Mouse (Mus musculus): Measurements from ENCODE around the gene Rbms3.

Rbms3 gene

DNA sequence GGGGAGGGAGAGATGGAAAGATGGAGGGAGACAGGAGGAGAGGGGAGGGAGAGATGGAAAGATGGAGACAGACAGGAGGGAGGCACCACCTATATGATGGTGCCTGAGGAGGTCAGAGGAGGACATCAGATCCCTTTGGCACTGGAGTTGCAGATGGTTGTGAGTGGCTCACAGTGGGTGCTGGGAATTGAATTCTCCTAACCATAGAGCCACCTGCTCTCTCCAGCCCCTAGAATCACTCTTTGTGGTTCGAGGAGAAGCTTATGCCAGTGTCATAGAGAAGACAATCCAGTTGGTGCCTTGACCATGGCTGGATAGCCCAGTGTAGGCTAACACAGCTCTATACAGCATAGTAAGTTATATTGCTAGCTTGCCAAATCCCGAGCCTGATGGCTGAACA is 137.8 kb downstream of the Rbms3 start:
- intact Hi-C loops (cut with DNase I), result no loop called here

DNA sequence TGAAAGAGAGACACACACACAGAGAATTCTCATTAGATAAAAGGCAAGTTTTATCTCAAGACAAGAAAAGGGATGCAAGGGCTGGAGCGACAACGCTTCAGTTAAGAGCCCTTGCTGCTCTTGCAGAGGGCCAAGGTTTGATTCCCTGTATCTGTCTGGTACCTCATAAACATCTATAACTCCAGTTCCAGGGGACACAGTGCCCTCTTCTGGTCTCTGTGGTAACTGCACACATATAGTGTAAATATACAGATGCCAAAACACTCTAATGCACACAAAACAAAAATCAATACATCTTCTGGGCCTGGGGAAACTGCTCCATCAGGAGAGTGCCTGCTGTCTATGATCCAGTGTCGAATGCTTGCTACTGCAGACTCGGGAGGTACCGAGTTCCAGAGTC is 145.3 kb downstream of the Rbms3 start:
- intact Hi-C loops (cut with DNase I), result no loop called here

DNA sequence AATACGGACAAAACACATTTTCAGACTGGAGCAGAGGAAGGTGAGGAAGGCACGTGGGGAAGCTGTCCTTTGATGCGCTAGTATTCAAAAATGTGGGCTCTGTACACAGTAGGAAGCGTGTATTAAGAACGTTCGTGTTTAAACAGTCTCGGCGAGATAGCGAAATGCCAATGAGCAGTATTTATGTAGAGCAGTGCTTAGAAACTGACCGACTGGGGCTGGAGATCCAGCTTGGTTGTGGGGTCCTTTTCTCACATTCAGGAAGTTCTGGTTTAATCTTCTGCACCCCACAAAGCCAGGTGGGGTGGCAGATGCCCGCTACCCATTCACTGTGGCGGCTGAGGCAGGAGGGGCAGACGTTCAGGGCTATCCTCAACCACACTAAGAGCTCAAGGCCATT is 153.0 kb downstream of the Rbms3 start:
- intact Hi-C loops (cut with DNase I), result no loop called here

DNA sequence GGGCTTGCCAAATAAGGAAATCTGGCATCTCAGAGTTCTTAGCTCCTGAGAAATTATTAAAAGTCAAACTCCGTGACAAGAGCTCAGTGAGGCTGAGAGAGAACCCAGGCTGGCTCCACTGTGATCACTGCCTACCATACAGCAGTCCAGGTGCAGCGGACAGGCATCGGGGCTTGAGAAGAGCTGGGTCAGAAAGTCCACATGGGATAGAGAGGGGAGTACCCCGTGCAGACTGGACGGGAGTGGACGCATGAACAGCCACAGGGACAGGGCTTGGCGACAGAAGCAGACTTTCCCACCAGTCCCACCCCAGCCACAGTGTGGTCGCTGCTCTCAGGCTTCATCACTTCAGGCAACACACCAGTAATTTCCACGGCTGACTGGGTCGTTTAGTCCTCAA is 176.9 kb downstream of the Rbms3 start:
- intact Hi-C loops (cut with DNase I), result no loop called here

DNA sequence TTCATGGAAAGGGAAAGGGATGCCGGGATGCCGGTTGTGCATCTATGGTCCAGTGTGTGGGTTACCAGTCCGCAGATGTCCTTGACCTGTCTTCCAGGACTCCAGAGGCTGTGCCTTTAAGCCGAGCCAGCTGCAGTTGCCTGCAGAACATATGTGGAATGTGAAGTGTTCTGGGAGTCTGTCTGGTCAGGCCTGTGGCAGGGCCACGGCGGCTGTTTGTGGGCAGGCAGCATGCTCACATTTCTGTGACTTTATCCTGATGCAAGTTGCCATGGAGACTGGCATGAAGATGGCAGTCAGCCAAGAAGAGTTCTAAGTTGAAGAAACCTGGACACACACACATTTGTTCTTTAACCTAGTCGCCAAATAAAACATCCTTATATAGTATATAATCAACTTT is 187.1 kb downstream of the Rbms3 start:
- intact Hi-C loops (cut with DNase I), result no loop called here

DNA sequence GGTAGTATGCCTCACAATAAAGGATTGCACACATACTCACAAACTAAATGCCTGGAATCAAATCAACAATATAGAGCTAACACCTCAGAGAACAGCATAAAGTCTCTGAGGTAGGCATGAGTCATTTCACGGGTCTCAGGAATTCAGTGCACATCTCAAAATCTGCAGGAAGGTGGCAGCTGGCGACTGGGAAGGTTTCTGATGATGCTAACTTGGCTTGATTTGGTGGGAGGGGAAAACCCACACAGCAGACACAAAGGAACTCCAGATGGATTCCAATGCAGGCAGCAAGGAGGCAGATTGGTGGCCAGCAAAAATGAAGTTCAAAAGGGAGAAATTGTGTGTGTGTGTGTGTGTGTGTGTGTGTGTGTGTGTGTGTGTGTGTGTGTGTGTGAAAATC is 193.9 kb downstream of the Rbms3 start:
- intact Hi-C loops (cut with DNase I), result no loop called here

DNA sequence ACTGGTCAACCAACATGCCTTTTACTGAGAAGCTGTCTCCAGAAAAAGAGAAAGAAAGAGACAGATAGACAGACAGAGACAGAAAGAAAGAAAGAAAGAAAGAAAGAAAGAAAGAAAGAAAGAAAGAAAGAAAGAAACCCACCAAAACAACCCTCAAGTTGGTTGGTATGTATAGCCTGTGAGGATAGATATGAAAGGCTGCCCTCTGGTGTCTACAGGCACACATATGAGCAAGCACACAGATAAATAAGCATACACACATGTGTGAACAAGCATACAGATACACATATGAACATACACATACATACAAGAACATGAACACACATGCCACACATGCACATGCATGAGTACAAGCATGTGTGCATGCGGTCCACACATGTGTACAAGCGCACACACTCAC is 199.0 kb downstream of the Rbms3 start:
- intact Hi-C loops (cut with DNase I), result no loop called here

DNA sequence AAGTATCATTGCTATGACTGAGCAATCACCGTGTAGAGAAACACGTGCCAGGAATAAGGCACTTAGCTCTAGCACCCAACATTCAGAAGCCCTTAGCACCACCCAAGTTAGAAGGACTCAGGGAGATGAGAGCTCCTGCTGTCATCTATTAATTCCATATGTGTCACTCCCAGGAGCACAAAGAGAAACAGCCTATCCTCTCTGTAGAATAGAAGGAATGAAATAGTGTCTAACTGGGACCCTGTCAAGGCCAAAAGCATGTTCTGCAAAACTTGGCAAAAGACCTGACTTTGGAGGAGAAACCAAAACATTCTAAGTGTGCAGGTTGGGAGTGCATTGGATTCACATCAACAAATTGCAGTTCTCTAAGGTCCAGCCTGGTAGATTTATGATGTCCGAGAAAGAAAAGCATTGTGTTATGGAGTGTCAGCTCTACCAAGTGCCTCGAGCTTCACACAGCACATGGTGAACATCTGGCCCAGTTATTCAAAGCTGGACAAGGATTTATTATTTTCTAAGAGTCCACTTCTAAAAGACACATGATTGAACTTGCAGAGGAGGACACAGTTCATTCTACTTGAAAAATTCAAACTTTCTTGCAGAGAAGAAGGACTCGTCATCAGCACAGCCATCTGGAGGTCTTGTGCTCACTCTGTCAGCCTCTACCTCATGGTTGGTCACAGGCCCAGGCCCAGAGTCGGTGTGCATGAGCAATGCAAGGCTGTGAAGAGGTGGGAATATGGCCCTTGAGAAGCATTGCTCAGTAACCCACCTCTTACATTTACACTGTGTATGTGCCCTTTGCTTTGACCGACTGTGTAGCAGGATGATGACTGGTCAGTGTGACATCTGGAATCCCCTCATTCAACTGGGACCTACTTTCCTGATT is 200.3 kb downstream of the Rbms3 start:
- intact Hi-C loops (cut with DNase I), result no loop called here

DNA sequence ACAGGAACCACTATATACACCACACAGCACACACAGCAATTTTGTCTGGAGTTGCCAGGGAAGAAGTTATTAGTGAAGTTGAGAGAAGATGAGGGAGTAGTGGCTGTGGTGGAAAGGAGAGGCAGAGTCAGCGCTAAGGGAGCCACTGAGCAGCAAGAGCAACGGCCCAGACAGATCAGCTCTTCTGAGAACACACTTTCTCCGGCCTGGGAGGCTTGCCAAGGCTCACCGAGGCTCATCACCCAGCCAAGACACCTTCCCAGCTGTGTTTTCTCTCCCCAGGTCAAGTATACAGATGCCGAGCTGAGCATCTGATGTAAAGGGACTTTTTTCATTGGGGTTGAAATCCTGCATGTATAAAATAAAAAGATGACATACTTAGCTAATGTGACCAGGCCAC is 206.5 kb downstream of the Rbms3 start:
- intact Hi-C loops (cut with DNase I), result no loop called here

DNA sequence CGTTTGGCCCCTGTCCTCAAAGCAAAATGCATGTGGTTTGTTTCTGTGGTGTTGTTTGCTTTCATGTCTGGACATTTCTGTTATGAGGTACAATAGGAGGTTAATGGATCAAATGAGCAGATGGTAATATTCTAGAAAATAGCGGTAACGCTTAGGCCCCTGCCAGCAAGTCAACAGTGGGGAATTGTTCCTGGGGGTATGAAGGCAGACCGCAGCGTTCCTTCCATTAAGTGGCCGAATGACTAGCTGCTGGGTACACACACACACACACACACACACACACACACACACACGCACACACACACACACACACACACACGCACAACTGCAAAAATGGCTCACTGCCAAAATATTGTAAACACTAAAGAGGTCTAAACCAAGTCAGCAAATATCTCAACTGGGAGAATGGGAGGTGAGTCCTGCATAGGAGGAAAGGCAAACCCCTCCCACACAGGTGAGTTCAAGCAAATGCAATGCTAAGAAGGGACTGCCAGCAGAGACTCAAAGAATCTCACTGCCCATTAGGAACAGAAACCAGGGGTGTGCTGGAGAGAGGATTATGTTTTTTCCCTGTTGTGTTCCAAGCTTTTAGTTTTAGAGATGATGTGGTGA is 209.7 kb downstream of the Rbms3 start:
- intact Hi-C loops (cut with DNase I), result no loop called here

DNA sequence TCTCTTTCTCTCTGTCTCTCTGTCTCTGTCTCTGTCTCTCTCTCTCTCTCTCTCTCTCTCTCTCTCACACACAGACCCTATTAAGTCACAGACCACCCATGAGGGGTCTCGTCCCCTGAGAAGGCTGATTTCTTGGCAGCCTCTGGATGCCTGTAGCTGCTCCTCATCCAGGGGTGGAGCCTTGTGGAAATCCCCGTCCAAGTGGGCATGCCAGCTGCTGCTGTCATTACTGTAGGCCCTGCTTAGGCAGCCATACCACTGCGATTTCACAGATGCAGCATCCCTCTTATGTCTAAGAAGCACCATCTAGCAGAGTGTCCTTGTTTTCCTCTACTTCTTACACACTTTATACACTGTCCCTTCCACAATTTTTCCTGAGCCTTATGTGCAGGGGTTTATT is 216.5 kb downstream of the Rbms3 start:
- intact Hi-C loops (cut with DNase I), result no loop called here

DNA sequence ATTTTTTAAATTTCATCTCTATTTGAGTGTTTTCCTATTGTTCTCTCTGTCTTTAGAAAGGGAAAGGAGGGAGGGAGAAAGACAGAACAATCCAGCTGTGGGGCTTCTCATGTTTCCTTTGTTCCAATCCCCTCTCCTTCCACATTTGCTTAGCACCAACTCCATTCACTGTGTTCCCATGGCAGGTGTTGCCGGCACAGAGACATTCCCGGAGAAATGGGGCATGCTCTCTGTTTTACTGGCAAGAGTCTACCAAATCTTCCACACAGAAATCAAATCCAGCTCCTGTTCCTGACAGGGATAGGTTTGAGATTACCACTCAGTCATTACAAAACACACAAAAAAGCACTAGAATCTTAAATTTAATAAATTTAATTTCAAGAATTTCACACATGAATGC is 217.1 kb downstream of the Rbms3 start:
- intact Hi-C loops (cut with DNase I), result no loop called here

DNA sequence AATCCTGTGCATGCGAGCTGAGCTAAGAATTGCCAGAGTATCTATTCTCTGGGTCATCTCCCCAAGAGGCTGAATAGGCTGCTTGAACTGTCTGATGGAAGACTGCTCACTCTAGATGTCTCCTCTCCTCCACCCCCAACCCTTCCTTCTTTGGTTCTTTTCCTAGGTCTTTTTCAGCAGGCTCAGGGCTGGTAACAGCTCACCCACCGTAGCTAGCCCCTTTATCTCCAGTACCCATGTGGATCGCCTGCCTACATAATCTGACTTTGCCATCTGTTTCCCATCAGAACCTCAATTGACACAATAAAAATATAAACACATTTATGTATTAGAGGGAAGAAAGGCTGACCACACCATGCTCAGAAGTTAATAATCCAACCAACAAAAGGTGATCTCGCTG is 225.1 kb downstream of the Rbms3 start:
- intact Hi-C loops (cut with DNase I), result no loop called here

DNA sequence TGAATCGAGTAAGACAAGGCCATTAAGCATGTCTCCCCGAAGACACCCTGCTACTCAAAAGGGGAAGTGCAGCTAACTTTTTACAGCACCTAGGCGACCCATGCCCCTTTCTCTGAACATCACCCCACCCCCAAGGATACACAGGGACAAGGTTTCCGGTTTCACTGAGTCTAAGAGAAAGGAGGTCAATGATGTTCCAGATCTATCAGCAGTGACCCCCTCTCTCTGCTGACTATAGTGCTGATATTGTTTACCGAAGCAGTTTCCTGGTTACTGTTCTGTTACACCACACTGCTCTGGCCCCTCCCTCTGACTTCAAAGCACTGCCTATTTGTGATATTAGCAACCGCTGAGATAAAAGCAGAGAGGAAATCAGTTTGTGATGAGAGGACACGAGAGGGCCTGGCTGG is 229.4 kb downstream of the Rbms3 start:
- intact Hi-C loops (cut with DNase I), result no loop called here

DNA sequence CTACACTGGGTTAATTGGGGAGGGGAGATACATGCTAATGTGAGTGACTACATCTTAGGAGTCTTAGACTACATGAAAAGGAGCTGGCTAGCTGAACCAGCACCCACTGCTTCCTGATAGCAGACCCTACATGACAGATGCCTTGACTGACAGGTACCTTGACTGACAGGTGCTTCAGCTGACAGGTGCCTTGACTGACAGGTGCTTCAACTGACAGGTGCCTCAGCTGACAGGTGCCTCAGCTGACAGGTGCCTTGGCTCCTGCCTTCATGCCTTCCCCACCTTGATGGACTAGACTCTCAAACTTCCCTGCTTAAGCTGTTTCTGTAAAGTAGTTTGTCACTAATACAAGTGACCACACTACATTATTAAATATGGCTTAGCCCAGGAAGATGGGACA is 232.6 kb downstream of the Rbms3 start:
- intact Hi-C loops (cut with DNase I), result no loop called here

DNA sequence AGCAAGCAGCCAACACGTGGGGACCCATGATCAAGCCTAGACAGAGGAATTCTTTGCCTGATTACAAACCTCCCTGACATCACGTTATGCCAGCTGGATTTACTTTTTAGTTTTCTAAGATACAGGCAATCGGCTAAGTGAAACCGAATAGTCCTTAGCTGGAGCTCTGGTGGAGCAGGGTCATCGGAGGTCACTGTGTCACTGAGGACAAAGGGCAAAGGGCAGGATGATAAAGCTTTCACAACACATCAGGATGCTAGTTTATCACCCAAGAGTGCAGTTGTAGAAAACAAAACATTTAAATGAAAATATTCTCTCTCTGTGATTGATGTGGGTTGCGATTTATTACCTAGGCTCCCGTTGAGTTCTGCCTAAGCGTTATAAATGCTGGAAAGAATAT is 233.1 kb downstream of the Rbms3 start:
- intact Hi-C loops (cut with DNase I), result no loop called here

DNA sequence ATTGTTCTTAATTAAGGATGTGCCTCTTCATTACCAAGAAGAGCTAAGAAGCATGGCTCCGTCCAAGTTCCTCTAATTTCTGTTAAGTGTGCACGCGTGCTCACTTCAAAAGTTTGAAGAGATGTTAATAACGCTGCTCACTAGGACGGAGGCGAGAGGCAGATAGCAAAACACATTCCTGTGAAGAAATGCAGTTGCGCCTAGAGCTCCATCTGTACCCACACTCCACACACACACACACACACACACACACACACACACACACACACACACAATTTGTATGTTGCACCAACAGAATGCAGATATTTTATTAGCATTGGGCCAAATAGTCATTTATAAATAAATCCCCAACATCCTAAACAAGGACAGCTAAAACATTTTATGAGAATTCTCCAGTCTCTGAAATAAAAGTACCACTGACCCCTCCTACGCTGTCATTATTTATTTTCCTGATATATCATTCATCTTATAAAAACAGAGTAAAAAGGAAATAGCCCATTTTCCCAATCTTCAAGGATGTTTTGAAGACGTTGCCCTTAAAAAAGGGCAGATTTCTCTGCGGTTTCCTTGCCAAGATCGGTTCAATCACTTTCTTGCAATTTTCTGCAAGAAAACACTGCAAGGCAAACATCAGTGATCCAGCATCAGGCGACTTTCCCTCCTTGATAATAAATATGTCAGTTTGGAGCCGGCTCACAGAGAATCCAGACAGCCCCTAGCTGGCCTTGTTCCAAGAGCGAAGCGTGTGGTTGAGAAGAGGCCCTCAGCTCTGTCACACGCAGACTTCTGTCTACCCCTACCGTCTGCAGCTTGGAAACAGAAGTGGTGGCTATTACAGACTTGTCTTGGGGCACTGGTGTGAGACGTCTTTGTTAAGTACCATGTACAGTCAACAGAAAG is 235.8 kb downstream of the Rbms3 start:
- intact Hi-C loops (cut with DNase I), result no loop called here

DNA sequence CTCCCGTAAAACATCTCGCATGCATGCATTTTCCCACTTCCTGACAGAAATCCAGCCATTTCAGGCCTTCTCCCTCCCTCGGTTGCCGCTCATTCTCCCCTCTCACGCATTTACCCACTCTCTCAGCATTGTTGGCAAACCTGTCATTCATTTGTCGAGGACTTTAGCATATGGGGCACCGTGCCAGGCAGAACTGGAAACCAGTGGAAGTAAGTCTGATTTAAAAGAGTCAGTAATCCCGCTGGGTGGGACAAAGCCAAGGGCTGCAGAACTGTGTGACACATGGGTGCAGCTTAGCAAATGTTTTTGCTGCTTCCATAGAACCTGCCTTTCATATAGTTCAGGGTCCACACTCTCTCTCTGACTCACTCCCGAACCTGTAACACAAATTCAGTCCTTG is 241.7 kb downstream of the Rbms3 start:
- intact Hi-C loops (cut with DNase I), result no loop called here

DNA sequence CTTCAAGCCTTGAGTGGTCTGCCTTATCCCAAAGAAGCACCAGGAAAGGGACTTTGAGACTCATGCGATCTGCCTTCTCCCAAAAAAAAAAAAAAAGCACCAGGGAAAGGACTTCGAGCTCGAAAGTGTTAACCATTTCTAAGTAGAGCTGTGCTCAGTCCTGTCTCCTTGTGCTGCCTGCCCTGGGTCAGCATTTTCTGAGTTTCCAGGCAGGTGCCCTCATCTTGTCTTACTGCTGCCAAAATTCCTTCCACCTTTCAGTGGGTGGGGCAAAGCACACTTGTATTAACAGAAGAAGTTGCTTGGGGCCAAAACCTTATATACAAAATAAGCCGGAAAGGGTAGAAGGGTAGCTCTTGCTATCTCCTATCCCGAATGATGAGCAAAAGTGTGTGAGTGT is 248.8 kb downstream of the Rbms3 start:
- intact Hi-C loops (cut with DNase I), result no loop called here

DNA sequence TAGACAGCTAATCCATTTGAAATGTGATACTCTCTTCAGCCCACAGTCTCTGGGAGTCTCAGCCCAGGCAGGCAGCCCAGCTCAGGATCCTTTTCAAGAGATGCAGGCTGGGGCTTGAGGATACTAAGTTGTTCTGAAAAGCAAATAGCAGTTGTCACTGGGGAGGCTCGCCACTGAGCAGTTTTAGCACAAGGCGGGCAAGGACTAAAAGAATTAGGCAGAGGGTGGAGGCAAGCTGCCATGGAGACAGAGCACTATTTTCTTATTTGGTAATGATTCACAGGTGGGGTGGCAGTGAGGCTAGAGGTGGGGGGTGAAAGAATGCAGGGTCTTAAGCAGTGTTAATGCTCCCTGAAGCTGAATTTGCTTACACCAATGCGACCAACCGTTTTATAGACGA is 249.6 kb downstream of the Rbms3 start:
- intact Hi-C loops (cut with DNase I), result no loop called here

DNA sequence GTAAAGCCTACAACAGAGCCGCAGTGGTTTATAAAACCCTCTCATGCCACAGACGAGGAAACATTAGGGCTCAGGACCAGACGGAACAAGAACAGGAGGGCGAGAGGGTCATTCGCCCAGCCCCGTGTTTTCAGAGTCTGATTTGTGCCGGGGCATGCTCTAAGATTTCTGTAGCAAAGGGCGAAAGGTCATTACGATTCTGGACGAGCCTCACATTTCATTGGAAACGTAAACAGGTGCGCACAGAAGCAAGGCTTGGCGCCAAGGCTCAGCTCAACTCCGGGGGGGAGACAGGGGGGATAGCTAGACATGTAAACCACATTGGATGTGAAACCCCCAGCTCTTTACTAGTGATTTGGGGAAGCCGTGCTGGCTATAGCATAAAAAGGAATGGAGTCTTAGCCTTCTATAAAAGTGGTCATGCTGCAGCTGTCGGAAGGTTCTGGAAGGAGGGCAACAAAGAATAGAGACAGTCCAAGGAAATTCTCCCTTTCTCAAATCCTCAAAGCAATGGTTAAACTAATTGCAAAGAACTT is 250.2 kb downstream of the Rbms3 start:
- intact Hi-C loops (cut with DNase I), result no loop called here
